Mouse (Mus musculus) liver, embryonic 14.5 days (tissue): ENCODE data around the gene Slc17a5. TPM values are rescaled to one million over a fixed set of nuclear protein-coding genes. Genes with fewer than 3 reads are reported as not detected.
"Not testable (repeated sequence)": the region's sequence is repeated elsewhere in the genome, so short reads cannot be mapped to it uniquely, and the experiment has no call there.

Source experiments
- ATAC-seq: fragments of 200-750 bp; cut with Nextera tagmentation; 2 replicates; pipeline ENCODE4 v1.8.0; 2017; ENCODE audit warnings: moderate number of reproducible peaks, mild to moderate bottlenecking, moderate library complexity; ENCODE audit not compliant: insufficient read depth
- DNase-seq, 3 experiments: peaks; one replicate each; pipeline ENCODE4 v3.0.0-alpha.2; 2012 to 2013; ENCODE audit warnings: low read depth in 3 of 3, low spot score in 3 of 3
- H3K27ac ChIP-seq: fragments of 300-500 bp; sonication (generic); 2 replicates; pipeline ENCODE4 v1.5.1; 2014; ENCODE audit warnings: moderate library complexity, mild to moderate bottlenecking, control low read depth, inconsistent platforms
- H3K27me3 ChIP-seq: fragments of 300-500 bp; sonication (generic); 2 replicates; pipeline ENCODE4 v1.6.1; 2014; ENCODE audit warnings: mild to moderate bottlenecking, low read length, moderate library complexity; ENCODE audit not compliant: control insufficient read depth, insufficient read depth
- H3K36me3 ChIP-seq: fragments of 300-500 bp; sonication (generic); replicated peaks from 2 replicates; pipeline ENCODE4 v1.6.1; 2014; ENCODE audit warnings: low read depth; ENCODE audit not compliant: control insufficient read depth, insufficient read depth
- H3K4me1 ChIP-seq, 2 experiments: fragments of 200-500 bp in 1 of 2; fragments of 300-500 bp in 1 of 2; sonication (generic) in 1 of 2; replicated peaks; 2 replicates each; pipeline ENCODE4 v1.6.1; 2012 to 2014; ENCODE audit warnings: antibody characterized with exemption in 1 of 2, inconsistent platforms in 1 of 2, low read length in 1 of 2; ENCODE audit not compliant: control insufficient read depth in 2 of 2, insufficient read depth in 2 of 2
- H3K4me2 ChIP-seq: fragments of 300-500 bp; sonication (generic); 2 replicates; pipeline ENCODE4 v1.6.1; 2014; ENCODE audit warnings: low read depth, mild to moderate bottlenecking, control low read depth, moderate library complexity
- H3K4me3 ChIP-seq, 2 experiments: fragments of 200-500 bp in 1 of 2; fragments of 300-500 bp in 1 of 2; sonication (generic) in 1 of 2; 2 replicates each; pipeline ENCODE4 v1.5.1; 2012 to 2014; ENCODE audit warnings: low read depth in 2 of 2, low read length in 2 of 2, mild to moderate bottlenecking in 2 of 2, control low read depth in 1 of 2, inconsistent platforms in 1 of 2, moderate library complexity in 1 of 2; ENCODE audit not compliant: insufficient read depth in 1 of 2
- H3K9ac ChIP-seq: fragments of 300-500 bp; sonication (generic); replicated peaks from 2 replicates; pipeline ENCODE4 v1.6.1; 2014; ENCODE audit warnings: mild to moderate bottlenecking, control low read depth, moderate library complexity
- H3K9me3 ChIP-seq: fragments of 300-500 bp; sonication (generic); 2 replicates; pipeline ENCODE4 v1.6.1; 2016; ENCODE audit warnings: low read length, mixed read lengths; ENCODE audit not compliant: control insufficient read depth
- CTCF ChIP-seq: IDR thresholded peaks from 2 replicates; pipeline ENCODE4 v1.5.1; 2016; ENCODE audit warnings: antibody characterized with exemption, low read depth, control low read depth
- EP300 ChIP-seq: IDR thresholded peaks from 2 replicates; pipeline ENCODE4 v1.6.1; 2016; ENCODE audit warnings: antibody characterized with exemption, low read depth
- whole genome bisulfite sequencing: fragments of 180-500 bp; shearing (Covaris S2); extraction: QIAGEN DNeasy Blood & Tissue Kit; methylation state at CpG from one replicate; pipeline ENCODE4 v1.1.7; 2014; ENCODE audit not compliant: insufficient replicate concordance; 5-methylcytosine and 5-hydroxymethylcytosine counted together
- polyA plus RNA-seq, 2 experiments: library from polyadenylated mRNA; depleted of rRNA in 1 of 2; stranded (reverse) in 1 of 2; unstranded in 1 of 2; fragments of >200 nt; fragmentation: Nextera tagmentation in 1 of 2; extraction: Ambion mirVana in 1 of 2; gene quantifications; 2 replicates each; pipeline versions ENCODE4 v1.2.1 to v1.2.3; 2012 to 2014

Gene Slc17a5
- polyA plus RNA-seq, 2 experiments = 2.4 to 3.8 TPM

GRCm38 (mm10) chr9:78493171-78493570 lies 94.7 kb downstream of the Slc17a5 start:
- H3K4me3 ChIP-seq = no peak overlapping the region
- TF ChIP-seq CTCF = no peak
- no peak for TF ChIP-seq EP300
- ATAC-seq = no peak
- 0 out of 4 replicates have a peak, but pooled peaks cover 0 to 2% of the 10 kb centered on the region in 2 experiments for H3K4me1 ChIP-seq
- no peak for DNase-seq
- 71% methylated on average over 7 of the region's 7 CpGs for WGBS
- H3K9me3 ChIP-seq = no peaks in the 10 kb centered on the region
- H3K36me3 ChIP-seq = no peaks in the 10 kb centered on the region
- H3K27me3 ChIP-seq = no peaks in the 10 kb centered on the region
- H3K9ac ChIP-seq = no peak overlapping the region
- H3K27ac ChIP-seq = no peak overlapping the region
- H3K4me2 ChIP-seq = no peak overlapping the region

- H3K4me3 ChIP-seq = no peak overlapping the region
- no peak for DNase-seq
- H3K27ac ChIP-seq = no peak overlapping the region
- no peaks in the 10 kb centered on the region for H3K27me3 ChIP-seq
- no peak overlapping the region for H3K4me2 ChIP-seq
- no peaks in the 10 kb centered on the region for H3K9me3 ChIP-seq
- 66% methylated on average over 3 of the region's 3 CpGs for WGBS
- 0 out of 4 replicates have a peak, but pooled peaks cover 0 to 2% of the 10 kb centered on the region in 2 experiments for H3K4me1 ChIP-seq
- no peak for TF ChIP-seq CTCF
- TF ChIP-seq EP300 = no peak
- H3K36me3 ChIP-seq = no peaks in the 10 kb centered on the region
- no peak overlapping the region for H3K9ac ChIP-seq
- no peak for ATAC-seq
Measured at GRCm38 (mm10) chr9:78492254-78492653, 95.6 kb downstream of the Slc17a5 start.

- Histone ChIP-seq H3K4me2 (no peak overlapping the region), H3K4me3 (no peak overlapping the region), H3K9ac (no peak overlapping the region), H3K27ac (no peak overlapping the region), H3K27me3 (no peaks in the 10 kb centered on the region), H3K9me3 (no peaks in the 10 kb centered on the region), H3K36me3 (no peaks in the 10 kb centered on the region), H3K4me1 (0 out of 4 replicates have a peak, but pooled peaks cover 0 to 2% of the 10 kb centered on the region in 2 experiments)
- no peak for TF ChIP-seq CTCF
- no peak for TF ChIP-seq EP300
- no peak for ATAC-seq
- 64% methylated on average over 3 of the region's 3 CpGs for WGBS
- no peak for DNase-seq
Measured at GRCm38 (mm10) chr9:78491169-78491568, 96.7 kb downstream of the Slc17a5 start.

GRCm38 (mm10) chr9:78488890-78489420 lies 98.9 kb downstream of the Slc17a5 start, which contains the start of gene Eef1a1:
Eef1a1 (minus strand) TSS chr9:78489151.
- peak within 1 kb of the TSS; percentile 19 to 32 for H3K4me3 ChIP-seq
- H3K4me2 ChIP-seq = peak within 1 kb of the TSS; percentile 57
- WGBS = 2% methylated on average over 20 of the region's 20 CpGs
- TF ChIP-seq CTCF (no peak), EP300 (no peak)
- no peak within 1 kb of the TSS for H3K27ac ChIP-seq
- DNase-seq = no peak
- H3K4me1 ChIP-seq = 0 out of 4 replicates have a peak, but pooled peaks cover 0 to 2% of the 10 kb centered on the region in 2 experiments
- no peak within 1 kb of the TSS for H3K9ac ChIP-seq
- H3K9me3 ChIP-seq = no peaks in the 10 kb centered on the region
- peak; percentile 25; the same call in 1 of the 2 replicates for ATAC-seq
- no peaks in the 10 kb centered on the region for H3K27me3 ChIP-seq
- no peaks in the 10 kb centered on the region for H3K36me3 ChIP-seq

GRCm38 (mm10) chr9:78488021-78488420 lies 99.8 kb downstream of the Slc17a5 start:
- H3K4me3 ChIP-seq, H3K9me3 ChIP-seq, H3K27ac ChIP-seq, H3K9ac ChIP-seq, H3K4me1 ChIP-seq, H3K4me2 ChIP-seq, DNase-seq, ATAC-seq, H3K27me3 ChIP-seq, H3K36me3 ChIP-seq: not testable (repeated sequence)
- WGBS = 79% methylated on average over 5 of the region's 5 CpGs

Other genes with a start within 250 kb of the Slc17a5 start
- 0.05 and 0.07 TPM in 2 replicates for gene Gsta2, start 232.3 kb downstream of the Slc17a5 start, polyA plus RNA-seq (2012; rRNA removed)
- 0.29 and 0.43 TPM in 2 replicates for gene Gsta2, start 232.3 kb downstream of the Slc17a5 start, polyA plus RNA-seq (2014; fragmentation: Nextera tagmentation; extraction: Ambion mirVana)
- not detected in 2 replicates for gene Dppa5a, start 219.9 kb downstream of the Slc17a5 start, polyA plus RNA-seq (2012; rRNA removed)
- not detected in 2 replicates for gene Dppa5a, start 219.9 kb downstream of the Slc17a5 start, polyA plus RNA-seq (2014; fragmentation: Nextera tagmentation; extraction: Ambion mirVana)
- gene Ooep, start 209.3 kb downstream of the Slc17a5 start, polyA plus RNA-seq (2012; rRNA removed) = 0.02 TPM in 1 of 2 replicates, not detected in the other
- gene Ooep, start 209.3 kb downstream of the Slc17a5 start, polyA plus RNA-seq (2014; fragmentation: Nextera tagmentation; extraction: Ambion mirVana) = 0.09 TPM in 1 of 2 replicates, not detected in the other
- 0.02 TPM in 1 of 2 replicates, not detected in the other for gene Ddx43, start 192.3 kb downstream of the Slc17a5 start, polyA plus RNA-seq (2012; rRNA removed)
- gene Ddx43, start 192.3 kb downstream of the Slc17a5 start, polyA plus RNA-seq (2014; fragmentation: Nextera tagmentation; extraction: Ambion mirVana) = not detected in 2 replicates
- gene Cgas, start 144.8 kb downstream of the Slc17a5 start, polyA plus RNA-seq (2012; rRNA removed) = 0.66 and 1.0 TPM in 2 replicates
- gene Cgas, start 144.8 kb downstream of the Slc17a5 start, polyA plus RNA-seq (2014; fragmentation: Nextera tagmentation; extraction: Ambion mirVana) = 0.62 and 0.66 TPM in 2 replicates
- 11.5 and 14.0 TPM in 2 replicates for gene Mto1, start 139.8 kb downstream of the Slc17a5 start, polyA plus RNA-seq (2012; rRNA removed)
- 17.7 and 20.4 TPM in 2 replicates for gene Mto1, start 139.8 kb downstream of the Slc17a5 start, polyA plus RNA-seq (2014; fragmentation: Nextera tagmentation; extraction: Ambion mirVana)
- 0.15 TPM in 2 replicates for gene Gm17324, start 139.3 kb downstream of the Slc17a5 start, polyA plus RNA-seq (2012; rRNA removed)
- 0.55 and 0.63 TPM in 2 replicates for gene Gm17324, start 139.3 kb downstream of the Slc17a5 start, polyA plus RNA-seq (2014; fragmentation: Nextera tagmentation; extraction: Ambion mirVana)
- gene Eef1a1, start 98.9 kb downstream of the Slc17a5 start, polyA plus RNA-seq (2012; rRNA removed) = 2,579 and 4,315 TPM in 2 replicates
- 2,316 and 2,621 TPM in 2 replicates for gene Eef1a1, start 98.9 kb downstream of the Slc17a5 start, polyA plus RNA-seq (2014; fragmentation: Nextera tagmentation; extraction: Ambion mirVana)
- 0.05 and 0.07 TPM in 2 replicates for gene Cd109, start 27.5 kb upstream of the Slc17a5 start, polyA plus RNA-seq (2012; rRNA removed)
- 0.03 and 0.06 TPM in 2 replicates for gene Cd109, start 27.5 kb upstream of the Slc17a5 start, polyA plus RNA-seq (2014; fragmentation: Nextera tagmentation; extraction: Ambion mirVana)